Mouse (Mus musculus) Muller cell, postnatal 12 days (primary cell): ENCODE measurements at regions not wholly inside any gene's neighbourhood (a gene's known extent, or its start where the extent isn't known, plus 50 kb on each side); places are given as distances from the start of the nearest gene placed in this dataset.

Experiments
- DNase-seq: peaks from one replicate; pipeline ENCODE4 v3.0.0-alpha.2; 2015; ENCODE audit errors: inconsistent ontology term

- no peak for DNase-seq
Observed at GRCm38 (mm10) chr2:95891566-95891965, 426.4 kb upstream of the Lrrc4c start.

DNA sequence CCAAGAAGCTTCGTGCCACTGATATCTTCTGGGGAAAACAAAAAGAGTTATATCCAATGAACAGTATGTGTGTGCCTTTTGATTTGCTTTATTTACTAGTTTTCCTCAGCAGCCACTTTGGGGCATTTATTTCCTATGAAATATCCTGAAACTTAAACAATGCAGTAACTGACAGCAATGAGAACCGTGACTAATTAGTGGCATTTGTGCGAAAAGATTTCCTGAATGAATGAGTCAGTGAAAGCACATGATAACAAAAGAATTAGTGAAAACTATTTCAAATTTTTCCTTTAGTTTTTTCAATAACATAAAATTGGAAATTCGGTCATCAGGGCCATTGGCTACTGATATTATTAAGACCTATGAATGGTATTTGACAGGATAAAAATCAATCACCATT is 412.9 kb upstream of the Lrrc4c start:
- peak; percentile 65 for DNase-seq

DNA sequence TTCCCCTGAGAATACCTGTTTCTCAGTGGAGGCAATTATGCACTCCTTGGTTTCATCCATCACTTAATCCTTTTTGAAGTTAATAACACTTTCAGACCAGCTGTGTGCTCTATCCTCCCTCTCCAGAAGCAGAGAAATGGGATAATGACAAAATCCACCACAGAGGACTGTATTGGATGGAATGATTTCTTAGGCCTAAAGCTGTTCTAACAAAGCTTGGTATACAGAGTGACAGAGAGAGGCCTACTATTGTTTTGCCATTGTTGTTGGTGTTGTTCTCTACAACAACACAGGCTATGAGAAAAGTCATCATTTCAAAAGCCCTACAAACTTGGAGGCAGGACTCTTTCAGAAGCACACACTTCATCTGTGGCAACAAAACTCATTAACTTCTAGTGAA is 408.2 kb upstream of the Lrrc4c start:
- no peak for DNase-seq

GRCm38 (mm10) chr2:95910160-95910559 is 407.8 kb upstream of the Lrrc4c start:
- no peak for DNase-seq
